Mouse (Mus musculus) CH12.LX (cell line): ENCODE measurements around the gene Tmem121. TPM values are rescaled to one million over a fixed set of nuclear protein-coding genes. Genes with fewer than 3 reads are reported as not detected.

Source experiments
- DNase-seq: peaks from one replicate; pipeline ENCODE4 v3.0.0-alpha.2; 2013; ENCODE audit errors: extremely low read depth
- H3K27ac ChIP-seq: 2 replicates; pipeline ENCODE4 v1.5.1; 2012; ENCODE audit warnings: low read depth, mild to moderate bottlenecking, control low read depth, moderate library complexity; ENCODE audit not compliant: insufficient read depth
- H3K27me3 ChIP-seq: replicated peaks from 2 replicates; pipeline ENCODE3; 2012; ENCODE audit warnings: inconsistent platforms
- H3K36me3 ChIP-seq, 2 experiments: replicated peaks in 1 of 2; 2 replicates each; pipeline versions ENCODE3 to v1.6.1; 2012; ENCODE audit warnings: inconsistent platforms in 1 of 2, low read length in 1 of 2, mild to moderate bottlenecking in 1 of 2, mixed read lengths in 1 of 2, moderate library complexity in 1 of 2; ENCODE audit not compliant: control insufficient read depth in 1 of 2, insufficient read depth in 1 of 2
- H3K4me1 ChIP-seq, 2 experiments: 2 replicates each; pipeline ENCODE4 v1.6.1; 2012; ENCODE audit warnings: inconsistent platforms in 1 of 2, moderate library complexity in 1 of 2; ENCODE audit not compliant: insufficient read depth in 2 of 2, control insufficient read depth in 1 of 2
- H3K4me2 ChIP-seq: 2 replicates; pipeline ENCODE4 v1.6.1; 2012; ENCODE audit warnings: low read depth, mild to moderate bottlenecking, control low read depth; ENCODE audit not compliant: poor library complexity, insufficient read depth, severe bottlenecking
- H3K4me3 ChIP-seq, 3 experiments: fragments of 150-350 bp in 1 of 3; sonication (generic) in 1 of 3; replicated peaks in 1 of 3; 2 replicates each; pipeline versions ENCODE3 to v1.5.1; 2011 to 2012; ENCODE audit warnings: low read depth in 2 of 3, low read length in 2 of 3, mild to moderate bottlenecking in 2 of 3, moderate library complexity in 2 of 3, control low read depth in 1 of 3, improper control_type of control experiment in 1 of 3, inconsistent platforms in 1 of 3, mixed read lengths in 1 of 3; ENCODE audit not compliant: poor library complexity in 1 of 3
- H3K79me2 ChIP-seq: replicated peaks from 2 replicates; pipeline ENCODE4 v1.6.1; 2012; ENCODE audit warnings: mild to moderate bottlenecking, moderate library complexity; ENCODE audit not compliant: control insufficient read depth, poor library complexity, insufficient read depth, severe bottlenecking; ENCODE audit errors: extremely low read depth
- H3K9ac ChIP-seq: 2 replicates; pipeline ENCODE4 v1.6.1; 2012; ENCODE audit warnings: low read depth, mild to moderate bottlenecking, control low read depth, moderate library complexity; ENCODE audit not compliant: insufficient read depth
- H3K9me3 ChIP-seq: replicated peaks from 2 replicates; pipeline ENCODE3; 2012; ENCODE audit warnings: low read length, inconsistent platforms, mixed read lengths
- CHD2 ChIP-seq: IDR thresholded peaks from 2 replicates; pipeline ENCODE4 v1.6.1; 2011; ENCODE audit warnings: low read length, improper control_type of control experiment
- E2F4 ChIP-seq: IDR thresholded peaks from 2 replicates; pipeline ENCODE4 v1.6.1; 2011; ENCODE audit warnings: low read depth, low read length, improper control_type of control experiment; ENCODE audit not compliant: insufficient replicate concordance
- HCFC1 ChIP-seq: IDR thresholded peaks from 2 replicates; pipeline ENCODE4 v1.6.1; 2012; ENCODE audit warnings: low read depth, mild to moderate bottlenecking, inconsistent platforms, low read length, improper control_type of control experiment
- IRF4 ChIP-seq: IDR thresholded peaks from 2 replicates; pipeline ENCODE4 v1.6.1; 2014; ENCODE audit warnings: low read depth, mild to moderate bottlenecking, inconsistent platforms, low read length, improper control_type of control experiment
- JUND ChIP-seq: conservative IDR thresholded peaks from 2 replicates; pipeline ENCODE4 v1.6.1; 2011; ENCODE audit warnings: low read depth, low read length, improper control_type of control experiment
- KAT2A ChIP-seq: IDR thresholded peaks from 2 replicates; pipeline ENCODE4 v1.6.1; 2012; ENCODE audit warnings: low read length, improper control_type of control experiment, inconsistent platforms; ENCODE audit not compliant: insufficient replicate concordance
- MAX ChIP-seq: IDR thresholded peaks from 2 replicates; pipeline ENCODE4 v1.6.1; 2011; ENCODE audit warnings: low read length, improper control_type of control experiment
- MEF2A ChIP-seq: IDR thresholded peaks from 2 replicates; pipeline ENCODE4 v1.6.1; 2014; ENCODE audit warnings: low read depth, mild to moderate bottlenecking, inconsistent platforms, low read length, improper control_type of control experiment, borderline replicate concordance
- MYC ChIP-seq: IDR thresholded peaks from 2 replicates; pipeline ENCODE4 v1.6.1; 2011; ENCODE audit warnings: low read depth, mild to moderate bottlenecking, improper control_type of control experiment, low read length
- NRF1 ChIP-seq: IDR thresholded peaks from 2 replicates; pipeline ENCODE4 v1.6.1; 2014; ENCODE audit warnings: low read depth, mild to moderate bottlenecking, inconsistent platforms, low read length, improper control_type of control experiment, moderate library complexity
- POLR2A ChIP-seq: IDR thresholded peaks from 2 replicates; pipeline ENCODE4 v1.6.1; 2011; ENCODE audit warnings: low read depth, mild to moderate bottlenecking, improper control_type of control experiment, low read length
- POLR2AphosphoS2 ChIP-seq: IDR thresholded peaks from 2 replicates; pipeline ENCODE4 v1.6.1; 2011; ENCODE audit warnings: low read depth, low read length, improper control_type of control experiment
- RCOR1 ChIP-seq: conservative IDR thresholded peaks from 2 replicates; pipeline ENCODE4 v1.6.1; 2012; ENCODE audit warnings: low read depth, mild to moderate bottlenecking, inconsistent platforms, low read length, improper control_type of control experiment
- TBP ChIP-seq: conservative IDR thresholded peaks from 2 replicates; pipeline ENCODE4 v1.6.1; 2011; ENCODE audit warnings: low read depth, low read length, improper control_type of control experiment
- TCF12 ChIP-seq: IDR thresholded peaks from 2 replicates; pipeline ENCODE4 v1.6.1; 2014; ENCODE audit warnings: low read depth, mild to moderate bottlenecking, inconsistent platforms, low read length, improper control_type of control experiment
- UBTF ChIP-seq: IDR thresholded peaks from 2 replicates; pipeline ENCODE4 v1.6.1; 2012; ENCODE audit warnings: low read depth, mild to moderate bottlenecking, inconsistent platforms, low read length, improper control_type of control experiment, moderate library complexity
- USF1 ChIP-seq: IDR thresholded peaks from 2 replicates; pipeline ENCODE4 v1.6.1; 2014; ENCODE audit warnings: low read depth, mild to moderate bottlenecking, inconsistent platforms, low read length, improper control_type of control experiment
- ZKSCAN1 ChIP-seq: IDR thresholded peaks from 2 replicates; pipeline ENCODE4 v1.6.1; 2012; ENCODE audit warnings: low read depth, inconsistent platforms, low read length, improper control_type of control experiment, borderline replicate concordance
- ZMIZ1 ChIP-seq: IDR thresholded peaks from 2 replicates; pipeline ENCODE4 v1.6.1; 2012; ENCODE audit warnings: low read depth, mild to moderate bottlenecking, inconsistent platforms, low read length, improper control_type of control experiment
- ZNF384 ChIP-seq: IDR thresholded peaks from 2 replicates; pipeline ENCODE4 v1.6.1; 2012; ENCODE audit warnings: low read depth, low read length, improper control_type of control experiment, inconsistent platforms
- dilution Hi-C: fragments of 300-500 bp; cut with MboI; formaldehyde crosslinking; loops from 2 replicates; pipeline ENCODE4 v1.14.3; 2020; ENCODE audit warnings: low sequenced_read_pairs; ENCODE audit not compliant: extremely low pct_unique_long_range_greater_than_20kb, extremely low pct_ligation_motif_present
- in situ Hi-C: fragments of 300-500 bp; cut with MboI; formaldehyde crosslinking; loops from 3 replicates; pipeline ENCODE4 v1.14.3; 2019; ENCODE audit warnings: low sequenced_read_pairs, low pct_ligation_motif_present, low pct_unique_long_range_greater_than_20kb, mixed read lengths
- polyA plus RNA-seq: library from polyadenylated mRNA; unstranded; fragments of >175 nt; gene quantifications from 2 replicates; pipeline ENCODE4 v1.2.1, GENCODE M21; 2012; ENCODE audit warnings: low read depth; ENCODE audit not compliant: insufficient read length
- total RNA-seq, 2 experiments: library from RNA; depleted of rRNA; stranded (reverse); fragments of 300-350 nt in 1 of 2; fragments of >200 nt in 1 of 2; gene quantifications; 2 replicates each; pipeline ENCODE4 v1.2.3; 2012 to 2014

Gene Tmem121
- not detected in 2 replicates for total RNA-seq (2012; rRNA removed)
- not detected in 2 replicates for total RNA-seq (2014; rRNA removed)
- polyA plus RNA-seq, result not detected in 2 replicates

- H3K4me3 ChIP-seq, result no peak within 1 kb of the TSS
- H3K79me2 ChIP-seq, result no peaks in the 10 kb centered on the region
- H3K9me3 ChIP-seq, result peaks cover 33% of the 10 kb centered on the region
- in situ Hi-C loops, result no loop called here
- H3K27me3 ChIP-seq, result peaks cover 38% of the 10 kb centered on the region
- no peak within 1 kb of the TSS for H3K27ac ChIP-seq
- no peak within 1 kb of the TSS for H3K4me2 ChIP-seq
- H3K4me1 ChIP-seq, result no peaks in the 10 kb centered on the region
- DNase-seq, result no peak
- H3K9ac ChIP-seq, result no peak within 1 kb of the TSS
- no peak for TF ChIP-seq RCOR1
- no peak for TF ChIP-seq TBP
- no peak for TF ChIP-seq E2F4
- no peak for TF ChIP-seq HCFC1
- no peak for TF ChIP-seq ZKSCAN1
- TF ChIP-seq UBTF, result no peak
- TF ChIP-seq CHD2, result no peak
- no peak for TF ChIP-seq MEF2A
- no peak for TF ChIP-seq ZMIZ1
- no peak for TF ChIP-seq IRF4
- TF ChIP-seq POLR2AphosphoS2, result no peak
- no peak for TF ChIP-seq POLR2A
- TF ChIP-seq TCF12, result no peak
- dilution Hi-C loops, result no loop called here
- no peaks in the 10 kb centered on the region for H3K36me3 ChIP-seq
Measured at GRCm38 (mm10) chr12:113185442-113186291, at the start of gene Tmem121. TSS of gene Tmem121 (plus strand) at chr12:113185930.

GRCm38 (mm10) chr12:113136492-113137020 is 49.2 kb upstream of the Tmem121 start:
- TF ChIP-seq KAT2A, result no peak
- TF ChIP-seq JUND, result no peak
- TF ChIP-seq MYC, result no peak
- TF ChIP-seq CHD2, result no peak
- TF ChIP-seq NRF1, result no peak
- TF ChIP-seq POLR2AphosphoS2, result no peak
- TF ChIP-seq USF1, result no peak
- TF ChIP-seq E2F4, result no peak
- TF ChIP-seq MAX, result no peak
- TF ChIP-seq ZNF384, result no peak
- TF ChIP-seq, all 38 proteins: peak for 0
- Histone ChIP-seq H3K4me2 (no peak overlapping the region), H3K4me3 (no peak overlapping the region), H3K9me3 (peaks cover 23% of the 10 kb centered on the region), H3K27ac (no peak overlapping the region), H3K9ac (no peak overlapping the region), H3K4me1 (peaks cover 0 to 7% of the 10 kb centered on the region in 2 experiments; a peak in 1 of 4 replicates), H3K79me2 (no peaks in the 10 kb centered on the region), H3K36me3 (peaks cover 66 to 91% of the 10 kb centered on the region in 2 experiments), H3K27me3 (no peaks in the 10 kb centered on the region)
- dilution Hi-C loops, result no loop called here
- no peak for DNase-seq
- in situ Hi-C loops, result no loop called here
